Mouse (Mus musculus) forebrain, embryonic 16.5 days (tissue): ENCODE data around the gene 2810004N23Rik. TPM values are rescaled to one million over a fixed set of nuclear protein-coding genes. Genes with fewer than 3 reads are reported as not detected.

Experiments
- ATAC-seq: fragments of 200-750 bp; cut with Nextera tagmentation; 2 replicates; pipeline ENCODE4 v1.8.0; 2017; ENCODE audit warnings: mild to moderate bottlenecking, moderate library complexity
- H3K27ac ChIP-seq: fragments of 300-500 bp; sonication (generic); 2 replicates; pipeline ENCODE4 v1.5.1; 2014; ENCODE audit warnings: low read length, control low read depth
- H3K27me3 ChIP-seq: fragments of 300-500 bp; sonication (generic); replicated peaks from 2 replicates; pipeline ENCODE4 v1.6.1; 2014; ENCODE audit warnings: low read length; ENCODE audit not compliant: control insufficient read depth, insufficient read depth
- H3K36me3 ChIP-seq: fragments of 300-500 bp; sonication (generic); 2 replicates; pipeline ENCODE4 v1.6.1; 2014; ENCODE audit not compliant: control insufficient read depth, insufficient read depth
- H3K4me1 ChIP-seq: fragments of 300-500 bp; sonication (generic); replicated peaks from 2 replicates; pipeline ENCODE4 v1.6.1; 2014; ENCODE audit warnings: low read length; ENCODE audit not compliant: control insufficient read depth, insufficient read depth
- H3K4me2 ChIP-seq: fragments of 300-500 bp; sonication (generic); 2 replicates; pipeline ENCODE4 v1.6.1; 2014; ENCODE audit warnings: mild to moderate bottlenecking, low read length, control low read depth
- H3K4me3 ChIP-seq: fragments of 300-500 bp; sonication (generic); replicated peaks from 2 replicates; pipeline ENCODE4 v1.5.1; 2014; ENCODE audit warnings: mild to moderate bottlenecking, low read length, control low read depth
- H3K9ac ChIP-seq: fragments of 300-500 bp; sonication (generic); replicated peaks from 2 replicates; pipeline ENCODE4 v1.6.1; 2014; ENCODE audit warnings: low read depth, low read length, control low read depth
- H3K9me3 ChIP-seq: fragments of 300-500 bp; sonication (generic); 2 replicates; pipeline ENCODE4 v1.6.1; 2016; ENCODE audit warnings: low read length; ENCODE audit not compliant: control insufficient read depth
- WGBS: fragments of 180-500 bp; shearing (Covaris S2); extraction: QIAGEN DNeasy Blood & Tissue Kit; methylation state at CpG from one replicate; pipeline ENCODE4 v1.1.7; 2014; 5-methylcytosine and 5-hydroxymethylcytosine counted together
- polyA plus RNA-seq: library from polyadenylated mRNA; unstranded; fragments of >200 nt; fragmentation: Nextera tagmentation; extraction: Ambion mirVana; gene quantifications from 2 replicates; pipeline ENCODE4 v1.2.1, GENCODE M21; 2015

Gene 2810004N23Rik
- polyA plus RNA-seq, 1 experiment from 2014 or later: 38.3 TPM

DNA sequence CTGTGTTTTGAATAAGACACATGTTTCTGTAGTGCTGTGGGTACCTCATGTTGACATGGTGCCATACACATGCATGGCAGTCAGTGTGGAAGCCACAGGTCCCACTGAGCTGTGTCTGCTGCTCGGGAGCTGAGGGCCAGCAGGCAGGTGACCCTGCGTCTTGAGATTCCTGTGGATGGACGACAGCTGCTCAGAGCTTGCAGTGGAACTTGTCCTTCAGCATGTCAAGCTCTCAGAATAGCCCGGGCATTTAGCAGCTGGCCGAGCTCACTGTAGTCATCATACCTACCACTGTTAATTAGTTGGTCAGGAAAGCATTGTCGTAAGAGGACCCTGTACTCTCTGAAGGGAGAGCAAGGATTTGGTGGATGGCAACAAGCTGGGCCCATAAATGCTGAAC is 6.8 kb upstream of the 2810004N23Rik start:
- Histone ChIP-seq H3K27me3 (no peaks in the 10 kb centered on the region), H3K4me3 (no peak overlapping the region), H3K9ac (no peak overlapping the region), H3K9me3 (no peaks in the 10 kb centered on the region), H3K36me3 (peaks cover 18% of the 10 kb centered on the region), H3K4me2 (no peak overlapping the region), H3K27ac (no peak overlapping the region), H3K4me1 (no peaks in the 10 kb centered on the region)
- 86% methylated on average over 6 of the region's 6 CpGs for WGBS
- ATAC-seq: no peak

DNA sequence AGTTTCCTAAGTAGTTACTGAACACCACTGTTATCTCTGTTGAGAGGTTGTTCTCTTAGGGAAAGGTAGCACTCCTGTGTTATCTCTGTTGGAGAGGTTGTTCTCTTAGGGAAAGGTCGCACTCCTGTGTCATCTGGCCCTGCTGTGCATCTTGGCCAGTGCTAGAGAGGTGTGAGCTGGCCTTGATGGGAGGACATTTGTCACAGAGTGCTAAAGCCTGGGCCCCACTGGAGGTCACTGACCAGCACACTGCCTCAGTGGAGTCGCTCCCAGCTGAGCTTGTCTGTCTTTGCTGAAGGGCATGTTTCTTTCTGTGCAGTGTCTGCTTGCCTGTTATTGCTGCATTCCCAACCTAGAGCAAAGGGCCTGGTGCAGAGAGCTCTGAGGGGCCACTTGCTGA is 4.2 kb upstream of the 2810004N23Rik start:
- Histone ChIP-seq H3K9ac (no peak overlapping the region), H3K36me3 (peaks cover 8% of the 10 kb centered on the region), H3K27ac (no peak overlapping the region), H3K4me3 (no peak overlapping the region), H3K4me1 (peaks cover 12% of the 10 kb centered on the region), H3K27me3 (no peaks in the 10 kb centered on the region), H3K4me2 (no peak overlapping the region), H3K9me3 (no peaks in the 10 kb centered on the region)
- ATAC-seq: no peak
- WGBS: 96% methylated on average over 2 of the region's 2 CpGs

DNA sequence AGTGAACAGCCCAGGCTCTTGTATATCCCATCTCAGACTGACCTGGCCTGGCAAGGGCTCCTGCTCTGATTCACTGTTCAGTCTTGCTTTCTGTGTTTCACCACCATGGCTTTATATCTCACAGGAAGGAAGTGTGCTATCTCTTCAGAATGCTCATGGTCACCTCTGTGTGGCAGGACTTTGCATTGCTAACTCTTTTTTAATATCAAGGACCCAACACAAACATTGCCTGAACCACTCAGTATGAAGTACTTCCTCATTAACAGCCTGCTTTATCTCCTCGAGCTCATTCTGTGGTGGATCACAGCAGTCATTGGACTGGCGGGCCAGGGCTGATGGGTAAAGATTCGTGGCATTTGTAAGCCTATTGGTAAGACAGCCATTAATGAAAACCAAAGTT is 3.7 kb upstream of the 2810004N23Rik start:
- Histone ChIP-seq H3K27me3 (no peaks in the 10 kb centered on the region), H3K9me3 (no peaks in the 10 kb centered on the region), H3K4me1 (peaks cover 16% of the 10 kb centered on the region), H3K36me3 (peaks cover 4% of the 10 kb centered on the region), H3K27ac (no peak overlapping the region), H3K4me2 (no peak overlapping the region), H3K4me3 (no peak overlapping the region), H3K9ac (no peak overlapping the region)
- ATAC-seq: no peak
- 87% methylated on average over 3 of the region's 3 CpGs for WGBS

DNA sequence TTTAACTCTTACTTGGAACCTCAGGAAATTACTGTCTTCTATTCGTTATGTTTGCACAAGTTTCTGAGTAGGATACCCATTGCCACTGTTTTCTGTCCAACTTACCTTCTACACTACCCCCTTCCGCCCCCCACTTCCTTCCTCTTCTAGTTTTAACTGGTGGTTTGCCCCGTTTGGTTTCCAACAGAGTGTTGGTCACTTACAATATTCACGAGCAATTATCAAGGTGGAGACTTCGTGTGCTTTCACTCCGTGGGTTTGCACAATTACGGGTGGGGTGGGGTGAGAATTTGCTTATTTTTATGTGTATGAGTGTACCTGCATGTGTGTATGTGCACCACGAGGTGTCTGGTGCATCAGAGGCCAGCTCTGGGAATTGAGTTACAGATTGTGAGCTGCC is 809 bp upstream of the 2810004N23Rik start:
- WGBS: 18% methylated on average over 8 of the region's 8 CpGs
- peak overlapping the region; percentile 85 for H3K4me2 ChIP-seq
- peaks cover 16% of the 10 kb centered on the region for H3K4me1 ChIP-seq
- no peak for ATAC-seq
- H3K27me3 ChIP-seq: no peaks in the 10 kb centered on the region
- H3K27ac ChIP-seq: no peak overlapping the region
- H3K36me3 ChIP-seq: peaks cover 11% of the 10 kb centered on the region
- H3K9me3 ChIP-seq: no peaks in the 10 kb centered on the region
- H3K4me3 ChIP-seq: peak overlapping the region; percentile 95
- peak overlapping the region; percentile 99; the same call in 1 of the 2 replicates for H3K9ac ChIP-seq

DNA sequence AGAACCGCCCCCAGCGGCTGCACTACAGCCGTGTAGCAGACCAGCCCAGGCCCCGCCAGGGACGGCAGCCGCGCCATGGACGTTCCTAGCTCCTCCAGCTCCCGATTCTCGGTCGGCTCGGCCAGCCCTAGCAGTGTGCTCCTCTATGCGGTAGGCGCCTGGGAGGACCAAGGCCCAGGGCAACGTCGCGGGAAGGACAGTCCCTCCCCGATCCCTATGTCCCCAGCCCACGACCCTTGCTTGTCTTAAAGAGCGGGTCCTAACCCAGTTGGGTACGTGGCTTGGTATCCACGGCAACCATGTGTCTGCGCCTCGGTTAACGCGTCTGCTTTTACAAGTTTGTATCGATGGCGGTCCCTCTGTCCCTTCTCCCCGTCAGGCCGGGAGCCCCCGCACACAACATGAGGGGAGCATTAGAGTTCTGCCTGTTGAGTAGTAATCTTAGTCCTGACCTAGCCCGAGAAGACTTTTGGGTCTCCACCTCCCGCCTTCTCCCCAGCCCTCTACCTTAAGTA is 300 bp upstream of the 2810004N23Rik start:
- Histone ChIP-seq H3K9ac (peak overlapping the region; percentile 99), H3K27me3 (no peaks in the 10 kb centered on the region), H3K4me2 (peak overlapping the region; percentile 85), H3K4me3 (peak overlapping the region; percentile 95), H3K4me1 (peaks cover 16% of the 10 kb centered on the region), H3K9me3 (no peaks in the 10 kb centered on the region), H3K36me3 (peaks cover 11% of the 10 kb centered on the region), H3K27ac (peak overlapping the region; percentile 89)
- ATAC-seq: peak; percentile 84
- under 1% methylated on average over 33 of the region's 33 CpGs for WGBS

DNA sequence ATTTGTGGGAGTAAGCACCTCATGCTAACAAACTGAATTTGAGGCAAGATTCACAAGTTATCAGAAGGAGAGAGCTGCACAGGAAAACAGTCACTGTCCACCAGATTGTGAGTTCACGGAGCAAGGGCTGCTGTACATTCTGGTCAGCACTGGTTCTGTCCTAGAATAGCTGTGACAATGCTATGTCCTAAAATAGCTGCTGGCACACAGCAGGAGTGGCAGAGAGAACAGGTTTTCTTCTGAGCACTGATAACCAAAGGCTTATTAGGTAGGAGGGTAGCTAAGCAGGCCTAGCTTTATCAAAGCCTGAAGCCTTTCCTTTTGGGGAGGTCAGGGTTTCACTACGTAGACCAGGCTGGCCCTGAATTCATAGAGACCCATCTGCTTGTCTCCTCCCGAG is 2.7 kb downstream of the 2810004N23Rik start:
- no peaks in the 10 kb centered on the region for H3K27me3 ChIP-seq
- no peak for ATAC-seq
- 96% methylated on average over 3 of the region's 3 CpGs for WGBS
- peaks cover 16% of the 10 kb centered on the region for H3K4me1 ChIP-seq
- H3K9me3 ChIP-seq: no peaks in the 10 kb centered on the region
- H3K9ac ChIP-seq: no peak overlapping the region
- no peak overlapping the region for H3K4me2 ChIP-seq
- no peak overlapping the region for H3K4me3 ChIP-seq
- peaks cover 29% of the 10 kb centered on the region for H3K36me3 ChIP-seq
- H3K27ac ChIP-seq: no peak overlapping the region

DNA sequence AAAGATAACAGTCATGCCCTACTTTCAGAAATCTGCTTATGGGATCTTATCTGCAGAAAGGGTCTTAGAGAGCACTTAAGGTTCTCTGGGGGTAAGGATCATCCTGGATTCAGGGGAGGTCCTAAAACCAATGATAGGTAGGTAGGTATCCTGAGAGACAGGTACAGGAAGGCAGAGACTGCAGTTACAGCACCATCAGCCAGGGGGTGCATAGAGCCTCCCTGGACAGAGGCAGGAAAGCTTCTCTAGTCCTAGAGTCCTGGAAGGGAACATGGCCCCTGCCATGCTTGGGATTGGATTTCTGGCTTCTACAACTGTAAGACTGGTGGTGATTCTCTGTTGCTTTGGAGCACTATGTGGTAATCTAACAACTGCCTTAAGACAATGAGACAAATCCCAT is 3.5 kb downstream of the 2810004N23Rik start:
- H3K36me3 ChIP-seq: peaks cover 36% of the 10 kb centered on the region
- no peak overlapping the region for H3K4me3 ChIP-seq
- H3K4me2 ChIP-seq: no peak overlapping the region
- no peak overlapping the region for H3K27ac ChIP-seq
- 0 out of 2 replicates have a peak, but pooled peaks cover 5% of the 10 kb centered on the region for H3K9me3 ChIP-seq
- H3K27me3 ChIP-seq: no peaks in the 10 kb centered on the region
- H3K9ac ChIP-seq: no peak overlapping the region
- H3K4me1 ChIP-seq: peaks cover 15% of the 10 kb centered on the region
- ATAC-seq: no peak

DNA sequence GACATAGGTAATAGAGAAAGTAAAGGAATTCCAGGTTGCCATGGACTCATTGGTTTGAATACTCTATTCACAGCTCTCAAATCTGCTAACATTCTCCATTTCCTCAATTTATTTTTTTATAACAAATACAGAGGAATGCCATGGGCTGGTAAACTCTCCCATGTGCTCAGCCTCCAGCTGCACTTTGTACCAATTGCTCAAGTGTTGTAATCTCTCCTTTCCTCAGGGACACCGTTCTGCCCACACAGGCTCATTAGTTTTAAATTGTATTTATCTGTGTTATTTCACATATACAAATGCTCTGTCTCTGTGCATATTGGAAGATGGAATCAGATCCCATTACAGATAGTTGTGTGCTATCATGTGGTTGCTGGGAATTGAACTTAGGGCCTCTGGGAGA is 9.4 kb downstream of the 2810004N23Rik start:
- no peak overlapping the region for H3K4me3 ChIP-seq
- 98% methylated on average over 1 of the region's 1 CpGs for WGBS

DNA sequence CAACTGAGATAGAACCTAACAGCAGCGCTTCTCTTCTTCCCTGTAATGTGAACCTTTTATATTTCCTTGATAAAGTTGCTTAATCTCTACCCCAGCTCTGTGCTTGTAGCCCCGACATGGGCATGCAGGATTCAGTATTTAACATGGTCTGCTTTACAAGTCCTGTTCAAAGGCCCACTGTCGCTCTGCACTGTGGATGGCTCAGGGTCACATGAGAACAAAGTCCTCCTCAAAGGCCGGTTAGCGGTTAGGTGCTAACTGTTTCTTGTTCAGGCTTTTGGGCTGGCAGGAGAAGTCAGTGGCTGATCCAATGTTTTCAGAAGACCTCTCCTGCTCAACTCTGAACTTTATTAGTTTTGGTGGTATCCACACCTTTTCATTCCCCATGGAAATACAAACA is 17.3 kb downstream of the 2810004N23Rik start:
- Histone ChIP-seq H3K36me3 (no peaks in the 10 kb centered on the region; the same call in 1 of the 2 replicates), H3K4me1 (no peaks in the 10 kb centered on the region), H3K9me3 (no peaks in the 10 kb centered on the region), H3K27me3 (no peaks in the 10 kb centered on the region), H3K4me2 (no peak overlapping the region), H3K4me3 (no peak overlapping the region), H3K27ac (no peak overlapping the region), H3K9ac (no peak overlapping the region)
- no peak for ATAC-seq
- WGBS: 95% methylated on average over 5 of the region's 5 CpGs

More for the DNA sequence above, 9.4 kb downstream of the 2810004N23Rik start:
- Histone ChIP-seq H3K27ac (no peak overlapping the region), H3K9me3 (peaks cover 20% of the 10 kb centered on the region), H3K27me3 (no peaks in the 10 kb centered on the region), H3K4me1 (no peaks in the 10 kb centered on the region), H3K9ac (no peak overlapping the region), H3K4me2 (no peak overlapping the region), H3K36me3 (peaks cover 39% of the 10 kb centered on the region)
- ATAC-seq: no peak

DNA sequence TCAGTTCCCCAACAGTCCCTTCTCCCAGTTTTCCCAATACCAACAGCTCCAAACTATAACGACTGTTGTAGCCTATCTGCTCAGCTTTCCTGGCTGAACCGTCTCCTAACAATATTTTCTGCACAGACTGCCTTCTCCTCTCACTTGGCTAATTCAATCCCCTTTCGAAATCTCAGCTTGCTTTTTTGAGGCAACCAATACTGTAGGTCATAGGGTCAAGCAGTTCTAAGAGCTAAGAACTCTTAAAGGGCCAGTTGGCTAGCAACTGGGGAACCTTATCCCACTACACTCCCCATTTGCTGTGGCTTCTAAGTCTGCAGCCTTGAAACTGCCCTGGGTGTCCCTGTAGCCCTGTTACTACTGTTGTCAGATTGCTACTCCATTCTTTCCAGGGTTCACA is 17.8 kb downstream of the 2810004N23Rik start:
- Histone ChIP-seq H3K36me3 (peaks cover under 1% of the 10 kb centered on the region; the same call in 1 of the 2 replicates), H3K4me1 (no peaks in the 10 kb centered on the region), H3K4me3 (no peak overlapping the region), H3K4me2 (no peak overlapping the region), H3K27ac (no peak overlapping the region), H3K9me3 (no peaks in the 10 kb centered on the region), H3K9ac (no peak overlapping the region), H3K27me3 (no peaks in the 10 kb centered on the region)
- no peak for ATAC-seq
- 75% methylated on average over 3 of the region's 3 CpGs for WGBS
